Mouse (Mus musculus): ENCODE measurements around the gene Klrb1b.
A peak's percentile ranks its signal among the peaks of the same experiment; 100 is the strongest.

Gene Klrb1b

DNA sequence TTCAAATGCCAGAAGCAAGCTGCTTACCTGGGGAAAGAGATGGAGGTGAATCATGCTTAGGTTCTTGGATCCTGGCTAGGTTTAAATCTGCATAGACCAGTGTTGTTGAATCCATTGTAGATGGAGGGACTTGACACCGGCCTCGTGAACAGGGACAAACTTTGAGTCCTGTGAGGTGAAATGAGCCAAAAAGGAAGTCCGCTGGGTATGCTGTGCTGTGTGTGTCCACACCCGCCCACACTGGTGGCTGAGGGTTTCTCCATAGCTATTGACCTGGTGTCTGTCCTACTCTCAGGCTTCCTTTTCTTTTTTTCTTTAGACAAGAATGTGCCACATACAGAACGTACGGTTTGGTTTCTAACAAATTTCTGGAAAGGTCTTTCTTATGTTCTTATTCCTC, at the start of gene Klrb1b, which contains the start of gene Gm44511:
Klrb1b (minus strand) TSS at position 200 of the 400 bp plus-strand sequence.
Gm44511 (minus strand) TSS at position 184 of the 400 bp plus-strand sequence.
- no peak for DNase-seq (ENCODE audit: low spot score in 2 of 2)

DNA sequence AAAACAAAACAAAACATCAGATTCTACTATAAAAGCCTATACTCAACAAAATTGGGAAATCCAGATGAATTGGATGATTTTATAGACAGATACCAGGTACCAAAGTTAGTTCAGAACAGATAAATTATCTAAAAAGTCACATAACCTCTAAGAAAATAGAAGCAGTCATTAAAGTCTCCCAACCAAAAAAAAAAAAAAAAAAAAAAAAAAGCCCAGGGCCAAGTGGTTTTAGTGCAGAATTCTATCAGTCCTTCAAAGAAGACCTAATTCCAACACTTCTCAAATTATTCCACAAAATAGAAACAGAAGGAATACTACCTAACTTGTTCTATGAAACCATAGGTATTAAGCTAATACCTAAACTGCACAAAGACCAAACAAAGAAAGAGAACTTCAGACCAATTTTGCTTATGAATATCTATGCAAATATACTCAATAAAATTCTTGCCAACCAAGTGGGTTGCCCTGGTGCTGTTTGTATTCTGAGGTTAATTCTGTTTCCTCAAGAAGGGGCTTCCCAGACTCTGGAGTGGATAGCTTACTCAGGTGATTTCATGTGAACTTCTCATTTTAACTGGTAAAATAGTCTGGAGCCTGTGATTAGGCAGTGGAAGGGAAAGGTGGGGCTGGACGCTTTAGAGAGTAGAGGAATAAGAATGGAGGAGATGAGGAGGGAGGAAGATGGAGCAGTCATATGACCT, 45.9 kb upstream of the Klrb1b start:
- DNase-seq (ENCODE audit: low spot score in 2 of 2): no peak

GRCm38 (mm10) chr6:128868861-128869260, 42.7 kb upstream of the Klrb1b start:
- no peak for DNase-seq (ENCODE audit: low spot score in 2 of 2)

DNA sequence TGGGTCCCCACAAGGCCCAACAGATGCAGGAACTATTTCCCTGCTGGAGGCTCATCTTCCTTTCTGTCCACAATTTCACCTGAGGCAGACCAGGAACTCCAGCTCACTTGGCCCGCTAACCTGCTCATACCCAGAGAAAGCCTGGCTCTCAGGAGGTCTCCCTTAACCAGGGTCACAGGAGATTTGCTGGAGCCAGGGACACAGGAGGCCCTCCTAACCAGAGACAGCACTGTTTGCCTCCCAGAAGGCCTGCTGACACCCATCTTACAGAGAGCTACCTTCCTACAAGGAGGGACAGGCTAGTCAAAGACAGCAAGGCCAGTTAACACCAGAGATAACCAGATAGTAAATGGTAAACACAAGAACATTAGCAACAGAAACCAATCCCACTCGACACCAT, 31.8 kb upstream of the Klrb1b start:
- DNase-seq (ENCODE audit: low spot score in 2 of 2): no peak

- peak in 1 of 2 experiments; percentile 65 for DNase-seq (ENCODE audit: low spot score in 2 of 2)
Observed at GRCm38 (mm10) chr6:128856250-128856649, 30.1 kb upstream of the Klrb1b start.

GRCm38 (mm10) chr6:128855477-128855876, 29.3 kb upstream of the Klrb1b start:
- DNase-seq (ENCODE audit: low spot score in 2 of 2): peak in 1 of 2 experiments; percentile 62

DNA sequence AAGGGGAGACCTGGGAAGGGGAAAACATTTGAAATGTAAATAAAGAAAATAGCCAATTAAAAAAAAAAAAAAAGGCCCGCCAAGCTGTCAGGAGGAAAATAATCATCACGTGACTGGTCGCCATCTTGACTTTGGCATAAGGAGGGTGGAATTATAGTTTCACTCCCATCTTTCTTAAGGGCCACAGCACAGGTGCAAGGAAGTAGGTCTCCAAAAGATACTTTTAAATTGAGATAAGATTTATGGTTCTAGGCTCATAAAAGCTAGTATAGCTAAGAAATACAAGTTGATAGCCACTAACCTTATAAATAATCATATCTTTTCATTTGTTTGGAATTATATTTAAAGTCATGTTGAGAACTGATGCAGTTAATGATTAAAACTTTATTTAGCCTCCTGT, 28.8 kb upstream of the Klrb1b start:
- DNase-seq (ENCODE audit: low spot score in 2 of 2): no peak

DNA sequence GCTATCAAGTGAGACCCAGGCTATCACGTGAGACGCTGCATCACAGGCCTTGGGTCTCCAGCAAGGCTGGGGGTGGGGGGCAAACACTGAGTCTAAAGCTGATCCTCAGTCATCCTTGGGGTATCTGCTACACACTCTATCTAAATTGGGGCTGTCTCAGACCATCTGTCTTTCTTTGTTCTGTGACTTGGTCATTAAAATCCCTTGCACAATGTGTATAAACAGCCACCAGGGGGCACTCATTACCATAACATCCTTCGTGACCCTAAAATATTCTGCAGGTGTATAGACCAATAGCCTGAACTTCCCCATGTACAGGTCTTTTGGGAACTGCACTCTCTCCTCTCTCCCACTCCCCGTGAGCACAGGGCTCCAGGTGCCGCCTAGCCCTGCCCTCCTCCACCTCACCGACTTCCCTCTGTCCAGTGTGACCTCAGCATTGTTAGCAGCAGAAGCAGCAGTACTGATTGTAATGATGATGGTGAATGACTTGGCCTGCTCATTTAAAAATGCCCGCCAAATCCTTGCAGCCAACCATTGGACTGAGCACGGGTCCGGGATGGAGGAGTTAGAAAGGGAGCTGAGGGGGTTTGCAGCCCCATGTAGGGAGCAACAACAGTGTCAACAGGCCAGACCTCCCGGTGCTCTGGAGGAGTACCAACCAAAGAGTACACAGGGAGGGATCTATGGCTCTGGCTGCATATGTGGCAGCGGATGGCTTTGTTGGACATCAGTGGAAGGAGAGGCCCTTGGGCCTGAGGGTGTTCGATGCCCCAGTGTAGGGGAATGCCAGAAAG, 28.1 kb upstream of the Klrb1b start:
- DNase-seq (ENCODE audit: low spot score in 2 of 2): peak; percentile 67 to 87

DNA sequence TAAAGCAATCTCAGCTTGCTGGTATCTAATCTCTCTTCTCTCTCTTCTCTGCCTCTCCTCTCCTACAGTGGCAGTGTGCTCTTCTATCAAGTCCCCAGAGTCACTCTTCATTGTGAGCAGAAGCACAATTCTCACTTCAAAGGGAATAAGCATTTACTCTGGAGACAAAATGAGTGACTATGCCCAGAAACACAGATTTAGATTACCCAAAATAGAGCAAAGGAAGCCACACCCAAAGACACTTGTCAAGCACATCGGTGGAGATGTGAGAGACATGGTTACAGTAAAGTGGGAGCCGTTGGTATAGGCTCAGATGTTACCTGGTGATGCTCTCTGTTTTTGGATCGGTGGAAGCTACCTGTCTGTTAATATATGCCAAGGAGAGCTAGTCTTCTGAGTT, 26.6 kb upstream of the Klrb1b start:
- no peak for DNase-seq (ENCODE audit: low spot score in 2 of 2)

DNA sequence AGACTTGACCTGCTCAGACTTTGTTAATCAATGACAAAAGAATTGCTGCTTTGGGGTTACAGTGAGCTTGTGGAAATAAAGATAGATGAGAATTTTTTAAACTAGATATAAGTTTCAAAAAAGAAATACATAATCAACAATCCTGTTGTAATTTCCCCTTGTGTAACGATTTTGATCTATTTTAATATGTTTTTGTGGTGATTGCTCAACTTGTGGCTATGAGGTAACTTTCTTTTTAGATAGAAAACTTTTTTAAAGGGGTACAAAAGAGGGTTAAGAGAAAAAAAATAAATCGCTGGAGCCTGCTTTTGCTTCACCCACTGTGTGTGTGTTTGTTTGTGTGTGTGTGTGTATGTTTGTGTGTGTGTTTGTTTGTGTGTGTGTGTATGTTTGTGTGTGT, 25.0 kb upstream of the Klrb1b start:
- no peak for DNase-seq (ENCODE audit: low spot score in 2 of 2)

DNA sequence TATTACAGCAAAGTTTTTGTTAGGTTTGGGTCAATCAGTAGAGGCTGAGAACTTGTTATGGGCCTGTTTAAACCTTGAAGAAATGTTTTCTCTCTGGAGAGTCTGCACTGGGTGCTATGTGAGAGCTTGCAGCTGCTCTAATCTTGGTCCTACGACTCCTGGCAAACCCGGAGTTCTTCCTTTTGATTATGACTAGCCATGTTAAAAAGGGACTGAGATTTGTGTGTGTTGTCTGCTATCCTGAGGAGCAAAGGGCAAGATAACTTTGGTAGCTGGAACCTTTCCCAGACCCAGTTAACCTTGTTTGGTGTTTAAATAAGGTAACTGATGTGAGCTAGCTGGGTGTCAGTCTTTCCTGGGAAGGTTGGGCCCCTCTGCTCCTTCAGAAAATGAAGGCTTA, 24.5 kb upstream of the Klrb1b start:
- DNase-seq (ENCODE audit: low spot score in 2 of 2): no peak

GRCm38 (mm10) chr6:128849902-128850301, 23.8 kb upstream of the Klrb1b start:
- DNase-seq (ENCODE audit: low spot score in 2 of 2): no peak

- DNase-seq (ENCODE audit: low spot score in 2 of 2): no peak
Observed at GRCm38 (mm10) chr6:128847401-128847800, 21.3 kb upstream of the Klrb1b start.

DNA sequence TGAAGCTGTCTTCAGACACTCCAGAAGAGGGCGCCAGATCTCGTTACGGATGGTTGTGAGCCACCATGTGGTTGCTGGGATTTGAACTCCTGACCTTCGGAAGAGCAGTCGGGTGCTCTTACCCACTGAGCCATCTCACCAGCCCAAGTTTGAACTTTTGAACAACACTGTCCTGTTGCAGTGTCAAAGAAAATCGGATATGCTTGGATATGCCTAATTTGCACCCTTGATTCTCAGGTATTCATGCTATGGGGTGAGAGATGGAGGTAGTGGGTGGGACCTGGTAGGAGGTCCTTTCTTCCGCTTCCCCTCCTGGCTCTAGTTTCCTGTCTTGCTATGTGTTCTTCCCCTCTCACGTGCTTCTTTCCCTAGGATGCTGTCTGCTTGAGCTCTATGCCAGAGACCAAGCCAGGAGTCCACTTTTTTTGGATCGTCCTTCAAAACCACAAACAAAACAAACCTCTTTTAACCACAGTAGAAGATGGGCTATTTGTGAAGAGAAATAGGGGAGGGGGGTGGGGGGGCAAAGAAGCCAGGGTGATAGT, 19.9 kb upstream of the Klrb1b start:
- no peak for DNase-seq (ENCODE audit: low spot score in 2 of 2)

GRCm38 (mm10) chr6:128845319-128845979, 19.3 kb upstream of the Klrb1b start:
- peak; percentile 89 to 96 for DNase-seq (ENCODE audit: low spot score in 2 of 2)

DNA sequence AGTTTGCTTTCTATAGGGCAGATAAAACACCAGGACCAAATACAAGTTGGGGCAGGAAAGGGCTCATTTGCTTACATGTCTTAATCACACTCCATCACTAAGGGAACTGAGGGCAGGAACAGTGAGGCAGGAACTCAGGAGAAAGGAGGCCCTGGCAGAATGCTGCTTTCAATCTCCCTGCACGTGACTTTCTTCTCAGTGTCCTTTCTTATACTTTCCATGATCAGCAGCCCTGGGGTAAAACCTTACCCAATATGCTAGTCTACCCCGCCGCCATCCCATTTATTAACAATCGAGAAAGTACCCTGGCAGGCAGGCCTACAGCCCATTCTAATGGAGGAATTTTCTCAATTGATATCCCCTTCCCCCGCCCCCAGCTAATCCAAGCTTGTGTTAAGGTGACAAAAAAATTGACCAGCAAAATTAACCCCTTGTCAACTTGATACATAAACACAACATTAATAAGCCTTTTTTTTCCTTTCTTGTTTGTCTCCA, 18.5 kb upstream of the Klrb1b start:
- DNase-seq (ENCODE audit: low spot score in 2 of 2): no peak

DNA sequence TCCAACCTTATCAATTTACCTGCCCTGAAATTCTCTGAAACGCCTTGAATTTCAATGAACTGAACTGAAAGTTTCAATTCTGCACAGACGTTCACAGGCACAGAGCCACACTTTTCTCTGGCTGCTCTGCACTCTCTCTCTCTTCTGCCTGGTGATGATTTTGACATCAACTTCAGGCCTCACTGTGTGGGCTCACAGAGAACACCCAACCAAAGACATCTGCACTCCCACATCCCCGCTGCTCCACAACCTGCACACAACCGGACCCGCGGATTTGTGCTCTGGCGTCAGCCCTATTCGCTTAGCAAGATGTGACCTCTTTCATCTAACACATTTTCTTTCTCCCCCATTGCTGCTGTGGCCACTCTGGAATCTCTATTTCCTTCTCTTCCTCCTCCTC, 18.0 kb upstream of the Klrb1b start:
- DNase-seq (ENCODE audit: low spot score in 2 of 2): no peak

DNA sequence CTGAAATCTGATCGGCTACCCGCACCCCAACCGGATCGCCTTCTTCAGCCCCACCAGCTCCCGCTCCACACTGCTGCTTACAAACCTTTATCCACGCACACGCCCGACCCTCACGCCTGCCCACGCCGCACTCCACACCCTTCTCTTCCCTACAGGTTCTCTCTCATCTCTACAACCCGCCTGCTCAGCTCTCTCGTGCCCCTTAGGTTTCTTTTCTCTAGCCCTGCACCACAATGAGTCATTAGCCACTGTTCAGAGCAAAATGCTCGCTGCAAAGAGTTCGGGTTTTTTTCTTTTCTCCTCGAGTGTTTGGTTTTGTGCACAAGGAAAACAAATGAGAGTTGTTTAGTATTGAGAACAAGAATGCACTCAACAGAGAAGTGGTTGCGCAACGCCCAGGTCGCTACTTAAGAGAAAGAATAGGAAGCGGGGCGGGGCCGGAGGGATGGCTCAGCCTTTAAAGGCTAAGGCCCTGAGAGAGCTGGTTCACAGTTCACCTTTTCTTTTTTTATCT, 17.4 kb upstream of the Klrb1b start:
- DNase-seq (ENCODE audit: low spot score in 2 of 2): peak; percentile 71 to 83

- DNase-seq (ENCODE audit: low spot score in 2 of 2): peak; percentile 87 to 93
Observed at GRCm38 (mm10) chr6:128842945-128843478, 16.9 kb upstream of the Klrb1b start.

DNA sequence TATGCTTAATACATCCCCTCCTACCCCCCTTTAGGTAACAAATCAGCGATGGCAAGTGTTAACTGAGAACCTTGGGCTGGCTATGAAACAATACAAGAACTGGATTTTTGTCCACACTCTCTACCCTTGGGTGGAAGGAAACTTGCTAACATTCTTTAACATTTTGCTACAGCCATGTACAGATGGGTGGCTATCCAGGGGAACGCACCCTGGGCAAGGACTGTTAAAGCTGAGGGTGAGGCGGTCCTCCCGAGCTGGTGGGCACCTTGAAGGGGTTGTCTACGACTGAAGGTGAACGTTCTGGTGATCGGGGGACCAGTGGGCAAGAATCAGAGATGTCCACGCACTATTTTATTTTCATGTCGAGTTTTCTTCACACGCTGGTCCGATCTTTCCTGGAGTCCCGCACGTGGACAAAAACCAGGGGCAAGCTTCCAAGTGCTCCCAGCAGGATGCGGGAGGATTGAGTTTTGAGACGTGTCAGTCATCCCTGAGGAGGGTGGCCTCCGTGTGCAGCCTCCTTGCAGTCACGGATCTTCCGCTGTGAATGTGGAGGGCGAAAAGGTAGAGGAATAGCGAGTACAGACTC, 16.3 kb upstream of the Klrb1b start:
- no peak for DNase-seq (ENCODE audit: low spot score in 2 of 2)

Data from spleen, postnatal 4 days (tissue).